Mouse (Mus musculus): Measurements from ENCODE around the gene Dnajb6.
"Not testable (repeated sequence)": the region's sequence is repeated elsewhere in the genome, so short reads cannot be mapped to it uniquely, and the experiment has no call there.

The Dnajb6 gene

GRCm38 (mm10) chr5:29759318-29759717 is 23.8 kb downstream of the Dnajb6 start:
- no peak for DNase-seq (ENCODE audit: low spot score in 2 of 2)

- peak in 1 of 2 experiments; percentile 27 for DNase-seq (ENCODE audit: low spot score in 2 of 2)
Measured at GRCm38 (mm10) chr5:29770935-29771334, 35.4 kb downstream of the Dnajb6 start.

GRCm38 (mm10) chr5:29772038-29772437 is 36.5 kb downstream of the Dnajb6 start:
- no peak for DNase-seq (ENCODE audit: low spot score in 2 of 2)

GRCm38 (mm10) chr5:29772651-29773330 is 37.3 kb downstream of the Dnajb6 start:
- no peak for DNase-seq (ENCODE audit: low spot score in 2 of 2)

GRCm38 (mm10) chr5:29773460-29774150 is 38.1 kb downstream of the Dnajb6 start:
- DNase-seq (ENCODE audit: low spot score in 2 of 2) = no peak

- no peak for DNase-seq (ENCODE audit: low spot score in 2 of 2)
Measured at GRCm38 (mm10) chr5:29775437-29775836, 39.9 kb downstream of the Dnajb6 start.

- no peak for DNase-seq (ENCODE audit: low spot score in 2 of 2)
Measured at GRCm38 (mm10) chr5:29778029-29778428, 42.5 kb downstream of the Dnajb6 start.

GRCm38 (mm10) chr5:29779733-29780132 is 44.2 kb downstream of the Dnajb6 start:
- not testable (repeated sequence) for DNase-seq (ENCODE audit: low spot score in 2 of 2)

GRCm38 (mm10) chr5:29782261-29782660 is 46.8 kb downstream of the Dnajb6 start:
- no peak for DNase-seq (ENCODE audit: low spot score in 2 of 2)

- not testable (repeated sequence) for DNase-seq (ENCODE audit: low spot score in 2 of 2)
Measured at GRCm38 (mm10) chr5:29784906-29785305, 49.4 kb downstream of the Dnajb6 start.

- not testable (repeated sequence) for DNase-seq (ENCODE audit: low spot score in 2 of 2)
Measured at GRCm38 (mm10) chr5:29785953-29786352, 50.5 kb downstream of the Dnajb6 start.

- DNase-seq (ENCODE audit: low spot score in 2 of 2) = not testable (repeated sequence)
Measured at GRCm38 (mm10) chr5:29794933-29795332, 59.4 kb downstream of the Dnajb6 start.

GRCm38 (mm10) chr5:29808940-29809339 is 73.5 kb downstream of the Dnajb6 start:
- no peak for DNase-seq (ENCODE audit: low spot score in 2 of 2)

GRCm38 (mm10) chr5:29811377-29811921 is 76.0 kb downstream of the Dnajb6 start:
- not testable (repeated sequence) for DNase-seq (ENCODE audit: low spot score in 2 of 2)

- DNase-seq (ENCODE audit: low spot score in 2 of 2) = no peak
Measured at GRCm38 (mm10) chr5:29816523-29817242, 81.2 kb downstream of the Dnajb6 start.

- no peak for DNase-seq (ENCODE audit: low spot score in 2 of 2)
Measured at GRCm38 (mm10) chr5:29817400-29817799, 81.9 kb downstream of the Dnajb6 start.

GRCm38 (mm10) chr5:29818287-29818686 is 82.8 kb downstream of the Dnajb6 start:
- no peak for DNase-seq (ENCODE audit: low spot score in 2 of 2)

- DNase-seq (ENCODE audit: low spot score in 2 of 2) = peak in 1 of 2 experiments; percentile 42
Measured at GRCm38 (mm10) chr5:29824796-29825195, 89.3 kb downstream of the Dnajb6 start.

- no peak for DNase-seq (ENCODE audit: low spot score in 2 of 2)
Measured at GRCm38 (mm10) chr5:29826780-29827179, 91.3 kb downstream of the Dnajb6 start.

- no peak for DNase-seq (ENCODE audit: low spot score in 2 of 2)
Measured at GRCm38 (mm10) chr5:29842444-29843166, 107.1 kb downstream of the Dnajb6 start.

GRCm38 (mm10) chr5:29845038-29845437 is 109.5 kb downstream of the Dnajb6 start:
- DNase-seq (ENCODE audit: low spot score in 2 of 2) = no peak

GRCm38 (mm10) chr5:29847494-29847893 is 112.0 kb downstream of the Dnajb6 start:
- DNase-seq (ENCODE audit: low spot score in 2 of 2) = no peak
